Mouse (Mus musculus): ENCODE measurements around the gene Cd40.

DNA sequence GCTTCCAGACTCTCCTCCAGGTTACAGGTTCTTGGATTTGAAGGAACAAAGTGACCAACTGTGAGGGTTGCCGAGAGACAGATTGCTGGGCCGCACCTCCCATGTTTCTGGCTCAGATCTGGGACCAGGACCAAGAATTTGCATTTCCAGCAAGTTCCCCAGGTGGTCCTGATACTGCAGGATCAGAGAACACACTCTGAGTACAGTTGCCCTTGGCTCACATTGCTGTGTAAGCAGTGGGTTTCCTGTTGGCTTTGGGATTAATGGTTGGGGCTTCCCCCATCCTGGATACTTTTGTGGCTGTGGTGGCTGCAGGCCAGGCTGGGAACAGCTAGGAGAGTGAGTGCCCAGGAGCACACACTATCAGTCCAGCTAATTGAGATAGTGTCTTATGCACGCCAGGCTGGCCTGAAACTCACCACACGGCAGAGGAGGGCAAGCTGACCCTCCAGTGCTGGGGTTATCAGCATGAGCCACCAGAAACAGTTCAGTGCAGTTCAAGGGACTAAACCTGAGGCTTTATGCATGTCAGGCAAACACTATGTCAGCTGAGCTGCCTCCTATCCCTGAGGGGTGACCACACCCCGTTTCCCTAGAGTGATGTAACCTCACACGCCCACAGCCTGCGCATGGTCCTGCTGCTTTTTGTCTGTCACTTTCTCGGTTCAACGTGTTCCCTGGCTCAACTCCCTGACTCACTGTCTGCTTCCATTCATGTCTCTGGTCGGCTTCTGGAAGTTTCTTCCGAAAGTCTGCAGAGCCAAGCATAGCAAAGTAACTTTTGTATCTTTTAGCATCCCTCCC lies 18.9 kb downstream of the Cd40 start:
- TF ChIP-seq TAL1 (IDR thresholded peaks at IDR 0.05; ENCODE audit: low read length) (no peak), GATA1 (IDR thresholded peaks at IDR 0.05; ENCODE audit: low read length) (no peak)

Measured in erythroblast, embryonic 14.5 days (primary cell).